Mouse (Mus musculus): Measurements from ENCODE around the gene Slc39a12. TPM values are rescaled to one million over a fixed set of nuclear protein-coding genes. Genes with fewer than 3 reads are reported as not detected.

The Slc39a12 gene
- total RNA-seq (2014; rRNA removed; ENCODE audit: low replicate concordance) (not detected in 2 replicates), polyA plus RNA-seq (2015; fragmentation: Nextera tagmentation; extraction: Ambion mirVana) (not detected in 2 replicates)

GRCm38 (mm10) chr2:14388162-14388561 is at the start of gene Slc39a12:
Gene Slc39a12 (plus strand): TSS chr2:14388316.
- Histone ChIP-seq H3K4me3 (ENCODE audit: low read depth, low read length) (no peak within 1 kb of the TSS), H3K27me3 (ENCODE audit: control insufficient read depth, insufficient read depth, low read length) (no peaks in the 10 kb centered on the region), H3K9me3 (replicated peaks; ENCODE audit: control insufficient read depth, low read length) (no peaks in the 10 kb centered on the region), H3K36me3 (replicated peaks; ENCODE audit: control insufficient read depth, insufficient read depth, low read length) (no peaks in the 10 kb centered on the region), H3K4me2 (ENCODE audit: low read depth, low read length) (no peak within 1 kb of the TSS), H3K9ac (replicated peaks; ENCODE audit: low read depth, low read length) (no peak within 1 kb of the TSS), H3K27ac (ENCODE audit: low read depth) (no peak within 1 kb of the TSS), H3K4me1 (ENCODE audit: control insufficient read depth, insufficient read depth) (no peaks in the 10 kb centered on the region)
- TF ChIP-seq EP300 (IDR thresholded peaks at IDR 0.05; ENCODE audit: low read depth): no peak
- no peak for TF ChIP-seq CTCF (IDR thresholded peaks at IDR 0.05; ENCODE audit: low read depth)
- 62% methylated on average over 5 of the region's 5 CpGs for WGBS
- DNase-seq (ENCODE audit: low spot score) (no peak), ATAC-seq (ENCODE audit: insufficient read depth, low read depth) (no peak)

GRCm38 (mm10) chr2:14341652-14342308 is 46.3 kb upstream of the Slc39a12 start:
- whole genome bisulfite sequencing: 29% methylated on average over 14 of the region's 14 CpGs
- no peaks in the 10 kb centered on the region for H3K36me3 ChIP-seq (replicated peaks; ENCODE audit: control insufficient read depth, insufficient read depth, low read length)
- H3K9ac ChIP-seq (replicated peaks; ENCODE audit: low read depth, low read length): no peak overlapping the region
- DNase-seq (ENCODE audit: low spot score): peak; percentile 55
- H3K4me1 ChIP-seq (ENCODE audit: control insufficient read depth, insufficient read depth): peaks cover 9% of the 10 kb centered on the region; the same call in 1 of the 2 replicates
- H3K4me3 ChIP-seq (ENCODE audit: low read depth, low read length): 0 out of 2 replicates have a peak overlapping the region, but pooled peaks have one; percentile 2
- no peak overlapping the region for H3K27ac ChIP-seq (ENCODE audit: low read depth)
- H3K9me3 ChIP-seq (replicated peaks; ENCODE audit: control insufficient read depth, low read length): no peaks in the 10 kb centered on the region
- ATAC-seq (ENCODE audit: insufficient read depth, low read depth): peak; percentile 88
- peak overlapping the region; percentile 44 for H3K4me2 ChIP-seq (ENCODE audit: low read depth, low read length)
- TF ChIP-seq CTCF (IDR thresholded peaks at IDR 0.05; ENCODE audit: low read depth): no peak
- no peak for TF ChIP-seq EP300 (IDR thresholded peaks at IDR 0.05; ENCODE audit: low read depth)
- no peaks in the 10 kb centered on the region for H3K27me3 ChIP-seq (ENCODE audit: control insufficient read depth, insufficient read depth, low read length)

DNA sequence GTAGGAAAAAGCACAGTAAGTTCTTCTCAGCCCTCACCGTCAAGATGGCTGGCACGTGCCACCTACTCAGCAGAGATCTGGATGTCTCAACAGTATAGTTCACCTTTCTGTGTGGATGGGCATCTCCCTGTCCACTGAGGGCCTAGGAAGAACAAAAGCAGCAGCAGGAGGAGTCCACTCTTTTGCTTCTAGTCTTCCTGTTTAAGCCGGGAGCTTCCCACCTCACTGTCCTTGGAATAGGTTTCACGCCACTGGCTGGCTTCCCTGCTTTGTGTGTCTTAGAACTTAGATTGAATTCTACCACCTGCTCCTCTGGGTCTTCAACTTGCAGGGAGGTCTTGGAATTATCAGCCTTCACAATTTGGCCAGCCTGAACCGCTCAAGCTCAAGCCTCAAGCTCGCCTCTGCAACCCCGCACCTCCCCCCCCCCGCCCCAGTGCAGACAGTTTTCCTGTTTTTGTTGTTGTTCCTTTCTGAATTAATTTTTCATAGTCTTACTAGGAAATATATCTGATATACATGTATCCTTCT is 45.7 kb upstream of the Slc39a12 start:
- no peaks in the 10 kb centered on the region for H3K36me3 ChIP-seq (replicated peaks; ENCODE audit: control insufficient read depth, insufficient read depth, low read length)
- H3K4me3 ChIP-seq (ENCODE audit: low read depth, low read length): no peak overlapping the region
- no peaks in the 10 kb centered on the region for H3K9me3 ChIP-seq (replicated peaks; ENCODE audit: control insufficient read depth, low read length)
- DNase-seq (ENCODE audit: low spot score) (no peak), ATAC-seq (ENCODE audit: insufficient read depth, low read depth) (peak; percentile 24; the same call in 1 of the 2 replicates)
- H3K4me1 ChIP-seq (ENCODE audit: control insufficient read depth, insufficient read depth): peaks cover 9% of the 10 kb centered on the region; the same call in 1 of the 2 replicates
- 75% methylated on average over 8 of the region's 8 CpGs for WGBS
- TF ChIP-seq EP300 (IDR thresholded peaks at IDR 0.05; ENCODE audit: low read depth): no peak
- no peak for TF ChIP-seq CTCF (IDR thresholded peaks at IDR 0.05; ENCODE audit: low read depth)
- no peaks in the 10 kb centered on the region for H3K27me3 ChIP-seq (ENCODE audit: control insufficient read depth, insufficient read depth, low read length)
- H3K4me2 ChIP-seq (ENCODE audit: low read depth, low read length): no peak overlapping the region
- no peak overlapping the region for H3K9ac ChIP-seq (replicated peaks; ENCODE audit: low read depth, low read length)
- no peak overlapping the region for H3K27ac ChIP-seq (ENCODE audit: low read depth)

GRCm38 (mm10) chr2:14388856-14389255 is 740 bp downstream of the Slc39a12 start:
- no peak for ATAC-seq (ENCODE audit: insufficient read depth, low read depth)
- 38% methylated on average over 1 of the region's 1 CpGs for WGBS
- no peak overlapping the region for H3K4me3 ChIP-seq (ENCODE audit: low read depth, low read length)

DNA sequence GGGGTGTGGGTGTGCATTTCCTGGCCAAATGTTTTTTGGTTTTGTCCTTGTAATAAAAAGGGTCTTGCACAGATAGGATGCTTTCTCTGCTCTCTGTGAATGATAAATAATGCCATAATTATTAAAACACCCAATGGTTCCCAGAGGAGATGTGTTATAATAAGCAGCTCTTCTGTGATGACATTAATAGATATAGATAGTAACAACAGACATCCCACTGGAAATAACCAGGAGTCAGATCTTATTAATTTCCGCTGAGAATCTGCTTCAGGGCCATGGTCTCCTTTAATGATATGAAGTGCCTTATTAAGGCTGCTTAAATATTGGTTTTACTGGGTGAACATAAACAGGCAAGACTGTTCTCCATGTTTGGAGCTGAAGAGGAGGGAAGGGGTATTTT is 2.8 kb downstream of the Slc39a12 start:
- H3K36me3 ChIP-seq (replicated peaks; ENCODE audit: control insufficient read depth, insufficient read depth, low read length): no peaks in the 10 kb centered on the region
- H3K4me2 ChIP-seq (ENCODE audit: low read depth, low read length): no peak overlapping the region
- H3K9ac ChIP-seq (replicated peaks; ENCODE audit: low read depth, low read length): no peak overlapping the region
- no peaks in the 10 kb centered on the region for H3K9me3 ChIP-seq (replicated peaks; ENCODE audit: control insufficient read depth, low read length)
- no peak for TF ChIP-seq CTCF (IDR thresholded peaks at IDR 0.05; ENCODE audit: low read depth)
- TF ChIP-seq EP300 (IDR thresholded peaks at IDR 0.05; ENCODE audit: low read depth): no peak
- WGBS: 80% methylated on average over 1 of the region's 1 CpGs
- no peak overlapping the region for H3K27ac ChIP-seq (ENCODE audit: low read depth)
- ATAC-seq (ENCODE audit: insufficient read depth, low read depth) (no peak), DNase-seq (ENCODE audit: low spot score) (no peak)
- H3K4me3 ChIP-seq (ENCODE audit: low read depth, low read length): no peak overlapping the region
- H3K4me1 ChIP-seq (ENCODE audit: control insufficient read depth, insufficient read depth): no peaks in the 10 kb centered on the region
- H3K27me3 ChIP-seq (ENCODE audit: control insufficient read depth, insufficient read depth, low read length): no peaks in the 10 kb centered on the region

More at GRCm38 (mm10) chr2:14388856-14389255, 740 bp downstream of the Slc39a12 start:
- H3K4me1 ChIP-seq (ENCODE audit: control insufficient read depth, insufficient read depth): no peaks in the 10 kb centered on the region
- H3K9ac ChIP-seq (replicated peaks; ENCODE audit: low read depth, low read length): no peak overlapping the region
- no peak for TF ChIP-seq EP300 (IDR thresholded peaks at IDR 0.05; ENCODE audit: low read depth)
- TF ChIP-seq CTCF (IDR thresholded peaks at IDR 0.05; ENCODE audit: low read depth): no peak
- H3K27ac ChIP-seq (ENCODE audit: low read depth): no peak overlapping the region
- no peaks in the 10 kb centered on the region for H3K27me3 ChIP-seq (ENCODE audit: control insufficient read depth, insufficient read depth, low read length)
- no peaks in the 10 kb centered on the region for H3K36me3 ChIP-seq (replicated peaks; ENCODE audit: control insufficient read depth, insufficient read depth, low read length)
- no peak for DNase-seq (ENCODE audit: low spot score)
- H3K4me2 ChIP-seq (ENCODE audit: low read depth, low read length): no peak overlapping the region
- no peaks in the 10 kb centered on the region for H3K9me3 ChIP-seq (replicated peaks; ENCODE audit: control insufficient read depth, low read length)
